Mouse (Mus musculus): Measurements from ENCODE around the gene Prkcb. TPM values are rescaled to one million over a fixed set of nuclear protein-coding genes. Genes with fewer than 3 reads are reported as not detected.

Prkcb gene
- polyA plus RNA-seq, 1 experiment = 3.8 TPM

DNA sequence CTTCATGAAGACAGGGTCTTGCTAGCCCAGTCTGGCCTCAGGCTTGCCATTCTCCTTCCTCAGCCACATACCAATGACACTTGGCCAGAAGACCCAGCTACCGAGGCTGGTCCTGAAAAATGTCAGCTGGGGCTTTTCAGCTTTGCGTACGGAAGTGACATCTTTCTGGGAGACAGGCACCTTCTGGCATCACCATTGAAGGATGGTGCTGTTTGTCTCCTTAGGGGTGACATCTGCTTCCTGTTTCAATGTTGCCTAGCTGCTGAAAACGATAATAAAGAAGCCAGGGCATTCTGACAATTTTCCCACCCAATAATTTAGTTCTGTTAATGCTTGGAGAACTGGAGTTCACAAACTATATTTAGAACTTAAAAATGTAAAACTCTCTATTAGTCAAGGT lies 12.0 kb downstream of the Prkcb start:
- no peaks in the 10 kb centered on the region for H3K4me1 ChIP-seq (ENCODE audit: control insufficient read depth, insufficient read depth, insufficient read length, low read length)
- no peak overlapping the region for H3K4me3 ChIP-seq (ENCODE audit: insufficient read depth, low read depth, low read length)
- no peak overlapping the region for H3K27ac ChIP-seq (replicated peaks; ENCODE audit: low read depth, low read length)

GRCm38 (mm10) chr7:122302538-122302937 lies 14.0 kb downstream of the Prkcb start:
- Histone ChIP-seq H3K4me1 (ENCODE audit: control insufficient read depth, insufficient read depth, insufficient read length, low read length) (no peaks in the 10 kb centered on the region), H3K27ac (replicated peaks; ENCODE audit: low read depth, low read length) (no peak overlapping the region), H3K4me3 (ENCODE audit: insufficient read depth, low read depth, low read length) (no peak overlapping the region)

DNA sequence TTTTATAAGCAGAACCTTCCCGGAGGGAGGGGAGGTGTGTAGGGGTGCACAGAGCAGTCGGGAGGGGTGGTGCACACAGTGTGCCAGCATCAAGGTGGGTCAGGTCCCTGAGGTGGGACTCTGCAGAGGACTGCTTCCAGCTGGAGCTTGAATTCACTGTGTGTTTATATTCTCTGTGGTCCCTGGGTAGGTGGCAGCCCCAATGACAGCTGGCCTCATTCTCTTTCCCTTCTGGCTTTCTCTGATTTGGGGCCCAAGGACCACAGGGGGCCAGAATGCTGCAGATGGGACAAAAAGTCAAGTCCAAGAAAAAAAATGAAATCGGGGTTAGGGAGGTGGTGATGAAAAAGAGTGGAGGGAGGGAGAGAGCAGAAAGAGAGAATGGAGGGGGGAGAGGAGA lies 15.4 kb downstream of the Prkcb start:
- no peak overlapping the region for H3K4me3 ChIP-seq (ENCODE audit: insufficient read depth, low read depth, low read length)

GRCm38 (mm10) chr7:122304521-122304920 lies 16.0 kb downstream of the Prkcb start:
- H3K4me3 ChIP-seq (ENCODE audit: insufficient read depth, low read depth, low read length) = no peak overlapping the region
- no peak overlapping the region for H3K27ac ChIP-seq (replicated peaks; ENCODE audit: low read depth, low read length)
- no peaks in the 10 kb centered on the region for H3K4me1 ChIP-seq (ENCODE audit: control insufficient read depth, insufficient read depth, insufficient read length, low read length)

More for the DNA sequence above, 15.4 kb downstream of the Prkcb start:
- no peak overlapping the region for H3K27ac ChIP-seq (replicated peaks; ENCODE audit: low read depth, low read length)
- no peaks in the 10 kb centered on the region for H3K4me1 ChIP-seq (ENCODE audit: control insufficient read depth, insufficient read depth, insufficient read length, low read length)

DNA sequence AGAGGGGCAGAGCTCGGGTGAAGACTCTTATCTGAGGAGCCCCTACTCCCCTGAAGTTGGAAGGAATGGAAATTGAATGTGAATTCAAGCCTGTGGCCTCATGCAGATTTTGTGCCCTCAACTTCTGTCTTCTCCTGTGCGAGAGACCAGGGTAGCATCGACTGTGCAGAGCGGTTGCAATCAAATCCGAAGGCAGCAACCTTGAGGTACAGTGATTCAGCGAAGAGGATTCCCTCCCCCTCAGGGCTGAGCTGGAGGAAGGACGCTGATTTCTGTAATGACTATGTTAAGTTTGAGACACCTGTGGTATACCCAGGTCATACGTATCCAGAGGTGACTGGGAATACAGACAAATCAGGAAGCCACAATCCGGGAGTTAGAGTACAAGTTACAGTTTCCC lies 18.7 kb downstream of the Prkcb start:
- Histone ChIP-seq H3K27ac (replicated peaks; ENCODE audit: low read depth, low read length) (no peak overlapping the region), H3K4me1 (ENCODE audit: control insufficient read depth, insufficient read depth, insufficient read length, low read length) (no peaks in the 10 kb centered on the region), H3K4me3 (ENCODE audit: insufficient read depth, low read depth, low read length) (no peak overlapping the region)

GRCm38 (mm10) chr7:122308661-122309060 lies 20.1 kb downstream of the Prkcb start:
- Histone ChIP-seq H3K4me1 (ENCODE audit: control insufficient read depth, insufficient read depth, insufficient read length, low read length) (no peaks in the 10 kb centered on the region), H3K27ac (replicated peaks; ENCODE audit: low read depth, low read length) (no peak overlapping the region), H3K4me3 (ENCODE audit: insufficient read depth, low read depth, low read length) (no peak overlapping the region)

GRCm38 (mm10) chr7:122309909-122310725 lies 21.6 kb downstream of the Prkcb start:
- Histone ChIP-seq H3K4me1 (ENCODE audit: control insufficient read depth, insufficient read depth, insufficient read length, low read length) (no peaks in the 10 kb centered on the region), H3K4me3 (ENCODE audit: insufficient read depth, low read depth, low read length) (no peak overlapping the region), H3K27ac (replicated peaks; ENCODE audit: low read depth, low read length) (no peak overlapping the region)

- Histone ChIP-seq H3K27ac (replicated peaks; ENCODE audit: low read depth, low read length) (no peak overlapping the region), H3K4me3 (ENCODE audit: insufficient read depth, low read depth, low read length) (no peak overlapping the region), H3K4me1 (ENCODE audit: control insufficient read depth, insufficient read depth, insufficient read length, low read length) (no peaks in the 10 kb centered on the region)
Measured at GRCm38 (mm10) chr7:122310726-122311018, 22.1 kb downstream of the Prkcb start.

GRCm38 (mm10) chr7:122313690-122314477 lies 25.3 kb downstream of the Prkcb start:
- Histone ChIP-seq H3K4me3 (ENCODE audit: insufficient read depth, low read depth, low read length) (no peak overlapping the region), H3K4me1 (ENCODE audit: control insufficient read depth, insufficient read depth, insufficient read length, low read length) (no peaks in the 10 kb centered on the region), H3K27ac (replicated peaks; ENCODE audit: low read depth, low read length) (no peak overlapping the region)

DNA sequence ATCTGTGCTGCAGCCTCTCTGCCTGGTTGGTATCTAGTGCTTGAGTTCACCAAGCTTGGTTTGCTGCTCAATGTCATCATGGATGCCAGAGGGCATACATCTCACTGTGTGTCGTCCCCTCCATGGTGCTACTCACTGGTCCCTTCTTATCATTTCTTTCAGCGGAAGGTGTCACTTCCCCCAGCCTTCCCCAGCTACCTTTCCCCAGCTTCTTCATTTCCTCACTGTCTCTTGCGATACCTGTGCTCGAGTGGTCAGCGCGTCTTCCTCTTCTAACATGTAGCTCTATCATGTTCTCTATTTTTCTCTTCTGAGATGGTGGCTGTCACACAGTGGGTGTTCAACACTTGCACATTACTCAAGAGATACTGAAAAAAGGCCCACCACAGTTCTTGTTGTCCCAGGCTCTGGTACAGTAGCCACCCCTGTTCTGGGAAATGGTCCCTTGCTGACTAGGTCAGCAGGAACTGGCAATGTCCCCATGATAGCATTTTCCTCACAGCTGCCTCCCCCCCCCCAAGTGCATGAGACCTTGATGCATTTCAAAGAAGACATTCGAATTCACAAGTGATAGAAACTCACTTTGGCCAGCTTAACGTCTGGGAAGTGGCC lies 27.3 kb downstream of the Prkcb start:
- Histone ChIP-seq H3K4me3 (ENCODE audit: insufficient read depth, low read depth, low read length) (no peak overlapping the region), H3K27ac (replicated peaks; ENCODE audit: low read depth, low read length) (no peak overlapping the region), H3K4me1 (ENCODE audit: control insufficient read depth, insufficient read depth, insufficient read length, low read length) (no peaks in the 10 kb centered on the region)

DNA sequence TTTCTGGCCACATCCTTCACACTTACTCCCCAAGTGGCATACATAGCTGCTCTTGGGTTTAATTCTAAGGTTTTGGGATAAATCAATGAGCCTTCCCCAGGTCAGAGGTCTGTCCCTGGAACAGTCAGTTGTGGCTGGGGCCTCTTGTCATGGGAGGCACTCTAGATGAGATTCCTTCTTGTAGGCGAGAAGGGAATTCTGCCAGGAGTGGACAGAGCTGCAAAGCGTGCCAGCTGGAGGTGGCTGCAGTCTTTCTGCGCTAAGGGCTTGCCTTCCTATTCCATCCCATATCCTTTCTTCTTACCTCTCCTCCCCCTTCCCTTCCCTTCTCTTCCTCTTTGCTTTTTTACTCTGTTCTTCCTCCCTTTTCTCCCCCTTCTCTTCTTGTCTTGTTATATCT lies 28.1 kb downstream of the Prkcb start:
- Histone ChIP-seq H3K4me1 (ENCODE audit: control insufficient read depth, insufficient read depth, insufficient read length, low read length) (no peaks in the 10 kb centered on the region), H3K27ac (replicated peaks; ENCODE audit: low read depth, low read length) (no peak overlapping the region), H3K4me3 (ENCODE audit: insufficient read depth, low read depth, low read length) (no peak overlapping the region)

GRCm38 (mm10) chr7:122317485-122317884 lies 28.9 kb downstream of the Prkcb start:
- Histone ChIP-seq H3K27ac (replicated peaks; ENCODE audit: low read depth, low read length) (no peak overlapping the region), H3K4me1 (ENCODE audit: control insufficient read depth, insufficient read depth, insufficient read length, low read length) (no peaks in the 10 kb centered on the region)

GRCm38 (mm10) chr7:122319566-122319965 lies 31.0 kb downstream of the Prkcb start:
- Histone ChIP-seq H3K4me3 (ENCODE audit: insufficient read depth, low read depth, low read length) (no peak overlapping the region), H3K4me1 (ENCODE audit: control insufficient read depth, insufficient read depth, insufficient read length, low read length) (no peaks in the 10 kb centered on the region), H3K27ac (replicated peaks; ENCODE audit: low read depth, low read length) (no peak overlapping the region)

More at GRCm38 (mm10) chr7:122317485-122317884, 28.9 kb downstream of the Prkcb start:
- no peak overlapping the region for H3K4me3 ChIP-seq (ENCODE audit: insufficient read depth, low read depth, low read length)

- Histone ChIP-seq H3K4me3 (ENCODE audit: insufficient read depth, low read depth, low read length) (no peak overlapping the region), H3K4me1 (ENCODE audit: control insufficient read depth, insufficient read depth, insufficient read length, low read length) (no peaks in the 10 kb centered on the region), H3K27ac (replicated peaks; ENCODE audit: low read depth, low read length) (no peak overlapping the region)
Measured at GRCm38 (mm10) chr7:122320843-122321544, 32.4 kb downstream of the Prkcb start.

DNA sequence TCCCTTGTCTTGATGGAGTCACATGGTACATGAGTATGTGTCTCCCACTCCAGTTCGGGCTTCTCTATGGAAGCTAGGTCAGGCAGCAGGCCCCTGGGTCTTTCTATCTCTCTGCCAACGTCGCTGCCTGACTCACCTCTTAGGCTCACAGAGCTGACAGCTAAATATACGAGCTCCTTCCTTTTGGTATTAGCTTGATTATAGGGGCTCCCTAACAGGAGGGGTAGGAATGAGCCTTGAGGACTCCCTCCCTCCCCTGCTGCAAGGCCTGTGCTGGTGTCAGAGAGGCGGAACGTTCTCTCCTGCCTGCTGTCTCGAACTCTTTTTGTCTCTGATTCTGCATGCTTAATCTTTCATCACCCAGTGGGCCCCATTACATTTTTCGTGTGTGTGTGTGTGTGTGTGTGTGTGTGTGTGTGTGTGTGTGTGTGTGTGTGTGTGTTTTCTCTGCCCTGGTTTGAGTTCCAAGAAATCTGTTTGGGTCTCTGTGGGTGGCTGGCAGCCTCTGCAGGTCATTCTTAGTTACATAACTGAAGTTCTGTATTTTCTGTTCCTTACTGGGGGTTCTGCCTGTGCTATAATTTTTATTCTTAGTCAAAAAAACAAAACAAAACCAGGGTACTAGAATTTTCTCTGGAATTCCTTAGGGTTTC lies 33.6 kb downstream of the Prkcb start:
- no peak overlapping the region for H3K4me3 ChIP-seq (ENCODE audit: insufficient read depth, low read depth, low read length)
- H3K4me1 ChIP-seq (ENCODE audit: control insufficient read depth, insufficient read depth, insufficient read length, low read length) = no peaks in the 10 kb centered on the region
- no peak overlapping the region for H3K27ac ChIP-seq (replicated peaks; ENCODE audit: low read depth, low read length)
